In genomic region chr1:86389230-86389629, GRCm38 (mm10) we compare ENCODE assay signal across 9 mouse cellular contexts. TPM values are rescaled to one million over a fixed set of nuclear protein-coding genes. Genes with fewer than 3 reads are reported as not detected.
DNase-seq lines count a peak whose midpoint lies in the region; ATAC-seq and TF ChIP-seq lines count a peak whose summit lies in the region.
"Had no signal": no experiment of that assay in that cellular context is flagged by ENCODE, and none has a peak within 500 bp of the region (broad histone marks: within the 10 kb centered on the region; RNA-seq: fewer than 3 reads in every experiment).

No protein-coding gene starts in this region.

- H3K9me3 ChIP-seq in liver, postnatal 0 days (ENCODE audit: low read length), result no peaks in the 10 kb centered on the region
- no peaks in the 10 kb centered on the region for H3K9me3 ChIP-seq in neural tube, embryonic 14.5 days (ENCODE audit: control insufficient read depth, low read length)
- H3K9me3 ChIP-seq: stomach, embryonic 15.5 days had no signal

- no peak for TF ChIP-seq EP300 in liver, postnatal 0 days (IDR thresholded peaks at IDR 0.05; ENCODE audit: low read depth)

- H3K4me2 ChIP-seq in liver, postnatal 0 days (ENCODE audit: low read depth, low read length), result no peak overlapping the region
- H3K4me2 ChIP-seq in neural tube, embryonic 14.5 days (ENCODE audit: low read depth, low read length), result no peak overlapping the region
- H3K4me2 ChIP-seq: stomach, embryonic 15.5 days had no signal

- TF ChIP-seq CTCF in kidney, adult 2 months (conservative IDR thresholded peaks at IDR 0.05; ENCODE audit: insufficient read depth, insufficient read length, low read depth, low read length), result peak; percentile 76
- peak; percentile 93 for TF ChIP-seq CTCF in liver, postnatal 0 days (IDR thresholded peaks at IDR 0.05; ENCODE audit: low read depth)

- 2% methylated on average over 11 of the region's 11 CpGs for WGBS in kidney, adult 2 months
- 1% methylated on average over 11 of the region's 11 CpGs for WGBS in liver, postnatal 0 days (ENCODE audit: insufficient replicate concordance)
- WGBS in neural tube, embryonic 14.5 days, result 5% methylated on average over 11 of the region's 11 CpGs

- no peak overlapping the region for H3K9ac ChIP-seq in liver, postnatal 0 days (replicated peaks)
- H3K9ac ChIP-seq in neural tube, embryonic 14.5 days (replicated peaks; ENCODE audit: low read depth, low read length), result no peak overlapping the region
- H3K9ac ChIP-seq: stomach, embryonic 15.5 days had no signal

- no peak for ATAC-seq in liver, postnatal 0 days
- peak; percentile 80; the same call in 1 of the 2 replicates for ATAC-seq in neural tube, embryonic 14.5 days (ENCODE audit: low read depth)

- no peaks in the 10 kb centered on the region for H3K4me1 ChIP-seq in kidney, adult 2 months (ENCODE audit: control insufficient read depth, insufficient read depth, low read length)
- no peaks in the 10 kb centered on the region for H3K4me1 ChIP-seq in liver, postnatal 0 days (ENCODE audit: insufficient read depth)
- H3K4me1 ChIP-seq in neural tube, embryonic 14.5 days (ENCODE audit: control insufficient read depth, insufficient read depth, low read length), result no peaks in the 10 kb centered on the region

- H3K4me3 ChIP-seq in kidney, adult 2 months (ENCODE audit: insufficient read depth, low read depth, low read length), result no peak overlapping the region
- H3K4me3 ChIP-seq in liver, postnatal 0 days (ENCODE audit: low read depth, low read length), result no peak overlapping the region
- no peak overlapping the region for H3K4me3 ChIP-seq in neural tube, embryonic 14.5 days (ENCODE audit: low read depth, low read length)
- H3K4me3 ChIP-seq: stomach, embryonic 15.5 days had no signal

- no peak overlapping the region for H3K27ac ChIP-seq in kidney, adult 2 months (ENCODE audit: insufficient read depth, low read depth, low read length)
- H3K27ac ChIP-seq in liver, postnatal 0 days (ENCODE audit: low read depth), result no peak overlapping the region
- H3K27ac ChIP-seq in neural tube, embryonic 14.5 days (ENCODE audit: low read depth, low read length), result no peak overlapping the region
- H3K27ac ChIP-seq: stomach, embryonic 15.5 days had no signal

- H3K27me3 ChIP-seq in kidney, adult 2 months (replicated peaks; ENCODE audit: control insufficient read depth, insufficient read depth, low read length), result no peaks in the 10 kb centered on the region
- H3K27me3 ChIP-seq in liver, postnatal 0 days (ENCODE audit: insufficient read depth, low read length), result no peaks in the 10 kb centered on the region
- no peaks in the 10 kb centered on the region for H3K27me3 ChIP-seq in neural tube, embryonic 14.5 days (ENCODE audit: control insufficient read depth, insufficient read depth, low read length)
- H3K27me3 ChIP-seq: stomach, embryonic 15.5 days had no signal

- H3K36me3 ChIP-seq in kidney, adult 2 months (ENCODE audit: control insufficient read depth, insufficient read depth, low read length), result no peaks in the 10 kb centered on the region
- no peaks in the 10 kb centered on the region for H3K36me3 ChIP-seq in liver, postnatal 0 days (replicated peaks; ENCODE audit: insufficient read depth, low read length)
- no peaks in the 10 kb centered on the region for H3K36me3 ChIP-seq in neural tube, embryonic 14.5 days (ENCODE audit: control insufficient read depth, insufficient read depth, low read length)
- H3K36me3 ChIP-seq: stomach, embryonic 15.5 days had no signal

- TF ChIP-seq POLR2A in kidney, adult 2 months (IDR thresholded peaks at IDR 0.05; ENCODE audit: low read depth, low read length), result no peak

- DNase-seq in 3T3-L1 (ENCODE audit: low read depth, low spot score) (peak; percentile 79), WW6 (ENCODE audit: low read depth, low spot score) (peak; percentile 55)
- peak; percentile 74 to 80 for DNase-seq in cerebellum, postnatal 4 days (ENCODE audit: low spot score in 2 of 2)
- peak; percentile 78 for DNase-seq in gastrocnemius, postnatal 10 days
- peak; percentile 62 for DNase-seq in kidney, adult 2 months
- DNase-seq in liver, postnatal 0 days, result peak; percentile 80
- peak; percentile 88 for DNase-seq in testis, postnatal 10 days (ENCODE audit: low spot score)

RNA-seq across cellular contexts. Expression of gene Ncl, which starts 30.0 kb away (rescaled TPM):
- total RNA-seq in gastrocnemius, postnatal 10 days (2021), result 100 to 1,000 TPM; 143 to 165 TPM
- polyA plus RNA-seq in kidney, adult 2 months (2012; rRNA removed), result 7.2 and 10.4 TPM in 2 replicates
- polyA plus RNA-seq in liver, postnatal 0 days (2015; fragmentation: Nextera tagmentation; extraction: Ambion mirVana), result 169 and 175 TPM in 2 replicates
- 165 and 194 TPM in 2 replicates for polyA plus RNA-seq in neural tube, embryonic 14.5 days (2014; fragmentation: Nextera tagmentation; extraction: Ambion mirVana)

RNA-seq across cellular contexts. Expression of gene Nmur1, which starts 36.8 kb away (rescaled TPM):
- total RNA-seq in gastrocnemius, postnatal 10 days (2021), result not detected
- polyA plus RNA-seq in kidney, adult 2 months (2012; rRNA removed), result 0.19 and 0.23 TPM in 2 replicates
- not detected in 2 replicates for polyA plus RNA-seq in liver, postnatal 0 days (2015; fragmentation: Nextera tagmentation; extraction: Ambion mirVana)
- not detected in 2 replicates for polyA plus RNA-seq in neural tube, embryonic 14.5 days (2014; fragmentation: Nextera tagmentation; extraction: Ambion mirVana)
- polyA plus RNA-seq: stomach, embryonic 15.5 days had no signal

RNA-seq across cellular contexts. Expression of gene Tex44, which starts 36.9 kb away (rescaled TPM):
- not detected for total RNA-seq in gastrocnemius, postnatal 10 days (2021)
- not detected in 2 replicates for polyA plus RNA-seq in kidney, adult 2 months (2012; rRNA removed)
- not detected in 2 replicates for polyA plus RNA-seq in liver, postnatal 0 days (2015; fragmentation: Nextera tagmentation; extraction: Ambion mirVana)
- polyA plus RNA-seq in neural tube, embryonic 14.5 days (2014; fragmentation: Nextera tagmentation; extraction: Ambion mirVana), result not detected in 2 replicates
- polyA plus RNA-seq: stomach, embryonic 15.5 days had no signal

Comparison
In these comparisons a context has a peak if more than half of its experiments do, and no peak if none do; other contexts are left out.
1. RNA of gene Ncl, which starts 30.0 kb away (polyA plus RNA-seq): 169 to 175 TPM in liver, postnatal 0 days and 165 to 194 TPM in neural tube, embryonic 14.5 days; 7.2 to 10.4 TPM in kidney, adult 2 months; every median in the first group is over 10 times any median in the second.
2. Peak in every context shown above with its lines, with median percentiles within 50 percentile points of each other: DNase-seq.